Mouse (Mus musculus) heart, embryonic 14.5 days (tissue): ENCODE data around the gene Ppil2. TPM values are rescaled to one million over a fixed set of nuclear protein-coding genes. Genes with fewer than 3 reads are reported as not detected.
A peak's percentile ranks its signal among the peaks of the same experiment; 100 is the strongest.

Source experiments
- ATAC-seq: fragments of 200-750 bp; cut with Nextera tagmentation; 2 replicates; pipeline ENCODE4 v1.8.0; 2017; ENCODE audit warnings: low read depth, moderate TSS enrichment; ENCODE audit not compliant: insufficient number of reproducible peaks, insufficient read depth, low FRiP score
- H3K27ac ChIP-seq, 2 experiments: fragments of 200-500 bp in 1 of 2; fragments of 300-500 bp in 1 of 2; sonication (generic) in 1 of 2; replicated peaks in 1 of 2; 2 replicates each; pipeline ENCODE4 v1.5.1; 2012 to 2014; ENCODE audit warnings: low read depth in 2 of 2, low read length in 2 of 2, control low read depth in 1 of 2, mild to moderate bottlenecking in 1 of 2, mixed read lengths in 1 of 2; ENCODE audit not compliant: control insufficient read depth in 1 of 2, insufficient read depth in 1 of 2
- H3K27me3 ChIP-seq: fragments of 300-500 bp; sonication (generic); 2 replicates; pipeline ENCODE4 v1.6.1; 2014; ENCODE audit warnings: mild to moderate bottlenecking, low read length, control low read depth; ENCODE audit not compliant: control insufficient read depth, insufficient read depth
- H3K36me3 ChIP-seq: fragments of 300-500 bp; sonication (generic); 2 replicates; pipeline ENCODE4 v1.6.1; 2014; ENCODE audit warnings: mild to moderate bottlenecking, control low read depth, low read length, mixed read lengths; ENCODE audit not compliant: control insufficient read depth, insufficient read depth
- H3K4me1 ChIP-seq, 2 experiments: fragments of 200-500 bp in 1 of 2; fragments of 300-500 bp in 1 of 2; sonication (generic) in 1 of 2; 2 replicates each; pipeline ENCODE4 v1.6.1; 2012 to 2014; ENCODE audit warnings: low read length in 2 of 2, control low read depth in 1 of 2, mixed read lengths in 1 of 2; ENCODE audit not compliant: control insufficient read depth in 2 of 2, insufficient read depth in 2 of 2
- H3K4me2 ChIP-seq: fragments of 300-500 bp; sonication (generic); 2 replicates; pipeline ENCODE4 v1.6.1; 2014; ENCODE audit warnings: mild to moderate bottlenecking, low read length
- H3K4me3 ChIP-seq, 2 experiments: fragments of 200-500 bp in 1 of 2; fragments of 300-500 bp in 1 of 2; sonication (generic) in 1 of 2; 2 replicates each; pipeline ENCODE4 v1.5.1; 2012 to 2014; ENCODE audit warnings: low read length in 2 of 2, mild to moderate bottlenecking in 2 of 2, control low read depth in 1 of 2, low read depth in 1 of 2, moderate library complexity in 1 of 2; ENCODE audit not compliant: control insufficient read depth in 1 of 2, insufficient read depth in 1 of 2
- H3K9ac ChIP-seq: fragments of 300-500 bp; sonication (generic); 2 replicates; pipeline ENCODE4 v1.6.1; 2014; ENCODE audit warnings: mild to moderate bottlenecking, low read length
- H3K9me3 ChIP-seq: fragments of 300-500 bp; sonication (generic); 2 replicates; pipeline ENCODE4 v1.6.1; 2016; ENCODE audit warnings: low read length, control low read depth; ENCODE audit not compliant: control insufficient read depth
- WGBS: fragments of 180-500 bp; shearing (Covaris S2); extraction: QIAGEN DNeasy Blood & Tissue Kit; methylation state at CpG from one replicate; pipeline ENCODE4 v1.1.7; 2014; 5-methylcytosine and 5-hydroxymethylcytosine counted together
- polyA plus RNA-seq: library from polyadenylated mRNA; unstranded; fragments of >200 nt; fragmentation: Nextera tagmentation; extraction: Ambion mirVana; gene quantifications from 2 replicates; pipeline ENCODE4 v1.2.1, GENCODE M21; 2014

Gene Ppil2
- polyA plus RNA-seq, 1 experiment from 2014 or later = 107 TPM

DNA sequence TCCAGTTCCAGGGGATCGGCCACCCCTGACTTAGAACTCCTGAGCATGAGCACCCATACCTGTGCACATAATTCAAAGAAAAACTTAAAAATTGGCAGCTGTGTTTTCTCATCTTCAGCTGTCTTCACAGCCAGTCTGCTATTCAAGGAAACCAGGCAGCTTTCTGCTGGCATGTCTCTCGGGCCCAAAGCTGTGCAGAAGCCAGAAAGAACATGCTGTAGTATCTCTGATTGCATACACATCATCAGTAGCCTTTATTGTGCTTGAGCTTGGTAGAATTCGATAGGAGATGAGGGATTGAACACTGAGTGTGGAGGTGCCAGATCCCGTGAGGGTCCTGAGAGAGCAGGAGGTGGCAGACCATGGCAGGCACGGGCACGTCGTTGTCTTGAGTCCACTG is 38.1 kb downstream of the Ppil2 start:
- WGBS = 83% methylated on average over 7 of the region's 7 CpGs
- H3K4me2 ChIP-seq = no peak overlapping the region

GRCm38 (mm10) chr16:17070716-17071115 is 40.3 kb downstream of the Ppil2 start:
- ATAC-seq = no peak
- H3K27ac ChIP-seq = no peak overlapping the region
- H3K9me3 ChIP-seq = no peaks in the 10 kb centered on the region
- H3K4me1 ChIP-seq = peaks cover 0 to 4% of the 10 kb centered on the region in 2 experiments; a peak in 2 of 4 replicates
- peak overlapping the region; percentile 83 for H3K9ac ChIP-seq
- H3K27me3 ChIP-seq = no peaks in the 10 kb centered on the region
- H3K4me2 ChIP-seq = peak overlapping the region; percentile 82
- 53% methylated on average over 6 of the region's 6 CpGs for WGBS
- peaks cover 6% of the 10 kb centered on the region; the same call in 1 of the 2 replicates for H3K36me3 ChIP-seq
- H3K4me3 ChIP-seq = peak overlapping the region in 1 of 2 experiments; percentile 74; a peak in 2 of 4 replicates

More for the DNA sequence above, 38.1 kb downstream of the Ppil2 start:
- Histone ChIP-seq H3K9ac (no peak overlapping the region), H3K4me3 (no peak overlapping the region), H3K36me3 (peaks cover 10% of the 10 kb centered on the region; the same call in 1 of the 2 replicates), H3K27ac (no peak overlapping the region), H3K9me3 (no peaks in the 10 kb centered on the region), H3K4me1 (peaks cover 0 to 6% of the 10 kb centered on the region in 2 experiments; a peak in 3 of 4 replicates), H3K27me3 (no peaks in the 10 kb centered on the region)
- no peak for ATAC-seq

DNA sequence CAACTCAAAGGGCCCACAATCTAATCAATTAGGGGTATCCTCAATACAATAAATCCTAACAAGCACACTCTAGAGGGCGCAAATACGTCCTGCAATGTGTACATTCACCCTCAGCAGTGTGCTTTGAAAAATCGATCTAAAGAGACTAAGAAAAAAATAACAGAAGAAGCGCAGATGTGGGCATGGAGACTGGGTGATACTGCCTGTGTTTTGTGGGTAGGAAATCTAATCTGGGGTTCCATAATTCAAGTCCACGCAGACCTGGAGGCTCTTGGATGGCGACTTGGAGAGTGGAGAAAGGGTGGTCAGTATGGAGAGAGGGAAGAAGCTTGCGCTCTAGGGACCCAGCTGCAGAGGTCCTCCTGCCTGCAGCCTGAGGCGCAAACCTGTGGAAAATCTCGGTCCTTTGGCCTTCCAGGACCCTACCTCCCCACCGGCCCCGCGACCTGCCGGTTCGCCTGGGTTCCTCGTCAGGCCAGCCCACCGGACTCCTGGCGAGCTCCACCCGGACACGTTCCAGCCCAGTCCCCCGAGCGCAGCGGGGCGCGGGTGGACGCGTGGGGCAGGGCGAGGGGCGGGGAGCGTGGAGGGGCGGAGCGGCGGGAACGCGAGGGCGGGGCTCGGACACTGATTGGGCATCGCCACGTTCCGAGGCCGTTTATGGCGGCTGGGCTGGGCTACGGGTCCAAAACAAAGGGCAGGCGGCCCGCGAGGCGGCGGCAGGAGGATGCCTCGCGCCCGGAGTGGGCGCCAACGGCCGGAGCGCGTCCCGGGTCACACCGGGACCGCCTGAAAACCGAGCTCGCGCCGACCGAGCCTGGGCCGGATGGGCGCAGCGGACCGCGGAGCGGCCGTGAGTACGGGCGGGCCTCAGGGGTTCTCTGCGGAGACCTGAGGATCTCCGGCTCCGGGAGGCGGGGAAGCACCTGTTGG is 41.3 kb downstream of the Ppil2 start, which contains the start of gene Ypel1:
Gene Ypel1, plus strand, starts transcription at position 186 of the 933 bp plus-strand sequence.
- Histone ChIP-seq H3K4me1 (peaks cover 0 to 4% of the 10 kb centered on the region in 2 experiments; a peak in 2 of 4 replicates), H3K9ac (peak within 1 kb of the TSS; percentile 83), H3K27me3 (no peaks in the 10 kb centered on the region), H3K4me3 (peak within 1 kb of the TSS; percentile 74 to 88), H3K9me3 (no peaks in the 10 kb centered on the region), H3K36me3 (no peaks in the 10 kb centered on the region), H3K27ac (peak within 1 kb of the TSS; percentile 67 to 76), H3K4me2 (peak within 1 kb of the TSS; percentile 82)
- WGBS = under 1% methylated on average over 76 of the region's 76 CpGs
- peak; percentile 90 for ATAC-seq

DNA sequence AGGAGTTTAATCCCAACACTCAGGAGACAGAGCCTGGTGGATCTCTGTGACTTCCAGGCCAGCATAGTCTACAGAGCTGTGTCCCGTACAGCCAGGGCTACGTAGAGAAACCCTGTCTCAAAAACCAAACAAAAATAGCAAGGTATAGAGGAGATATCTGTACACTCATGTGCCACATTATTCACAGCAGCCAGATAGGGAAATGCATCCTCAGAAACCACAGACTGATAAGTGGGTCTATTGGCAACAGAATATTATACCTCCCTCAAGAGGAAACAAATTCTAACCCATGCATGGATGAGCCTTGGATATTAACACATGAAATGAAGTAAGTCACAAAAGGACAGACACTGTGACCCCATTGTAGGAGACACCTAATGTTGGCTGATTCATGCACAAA is 43.5 kb downstream of the Ppil2 start:
- H3K9me3 ChIP-seq = no peaks in the 10 kb centered on the region
- no peak overlapping the region for H3K27ac ChIP-seq
- H3K4me1 ChIP-seq = peaks cover 0 to 4% of the 10 kb centered on the region in 2 experiments; a peak in 2 of 4 replicates
- no peak overlapping the region for H3K4me3 ChIP-seq
- 72% methylated on average over 2 of the region's 2 CpGs for WGBS
- no peaks in the 10 kb centered on the region for H3K27me3 ChIP-seq
- no peaks in the 10 kb centered on the region for H3K36me3 ChIP-seq
- no peak overlapping the region for H3K4me2 ChIP-seq
- no peak for ATAC-seq
- no peak overlapping the region for H3K9ac ChIP-seq

DNA sequence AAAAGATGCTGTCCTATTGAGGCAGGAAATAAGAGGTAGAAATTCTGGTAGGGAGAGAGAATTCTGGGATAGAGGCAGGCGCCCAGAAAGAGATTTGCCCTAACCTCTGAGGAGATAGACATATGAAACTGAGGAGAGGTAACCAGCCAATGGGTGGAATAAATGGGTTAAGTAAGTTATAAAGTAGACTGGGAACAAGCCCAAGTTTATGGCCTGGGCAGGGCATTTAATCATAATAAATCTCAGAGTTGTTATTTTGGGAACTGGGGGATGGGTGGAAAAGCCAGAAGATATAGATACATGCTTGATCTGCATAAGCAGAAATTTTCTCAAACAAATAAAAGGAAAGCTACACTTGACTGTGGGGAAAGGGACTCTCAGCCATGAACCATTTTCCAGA is 48.7 kb downstream of the Ppil2 start:
- no peaks in the 10 kb centered on the region for H3K9me3 ChIP-seq
- no peaks in the 10 kb centered on the region for H3K36me3 ChIP-seq
- no peak overlapping the region for H3K4me2 ChIP-seq
- no peak overlapping the region for H3K9ac ChIP-seq
- H3K4me1 ChIP-seq = no peaks in the 10 kb centered on the region
- no peak overlapping the region for H3K4me3 ChIP-seq
- no peaks in the 10 kb centered on the region for H3K27me3 ChIP-seq
- H3K27ac ChIP-seq = no peak overlapping the region
- 53% methylated on average over 1 of the region's 1 CpGs for WGBS
- no peak for ATAC-seq

DNA sequence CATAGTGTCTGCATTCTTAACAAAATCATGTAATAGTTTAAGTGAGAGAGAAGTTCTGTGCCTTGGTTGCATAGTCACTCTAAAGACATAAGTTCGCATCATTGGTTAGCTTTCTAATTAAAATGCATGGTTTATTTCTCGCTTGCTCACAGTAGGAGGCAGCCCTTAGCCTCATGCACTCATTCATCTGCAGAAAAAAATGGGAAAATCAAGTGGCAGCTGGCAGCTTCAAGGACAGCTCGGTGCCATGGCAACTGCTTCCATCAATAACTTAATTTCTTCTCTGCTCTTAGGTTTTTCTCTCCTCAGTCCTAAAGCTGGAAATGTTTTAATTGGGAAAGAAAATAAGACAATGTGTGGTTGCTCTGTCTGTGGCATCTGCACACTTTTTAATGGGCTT is 55.5 kb downstream of the Ppil2 start:
- Histone ChIP-seq H3K27ac (no peak overlapping the region), H3K4me2 (no peak overlapping the region), H3K9me3 (no peaks in the 10 kb centered on the region), H3K4me1 (peaks cover 2 to 4% of the 10 kb centered on the region in 2 experiments; a peak in 1 of 4 replicates), H3K27me3 (no peaks in the 10 kb centered on the region), H3K36me3 (no peaks in the 10 kb centered on the region), H3K4me3 (no peak overlapping the region), H3K9ac (no peak overlapping the region)
- WGBS = 75% methylated on average over 3 of the region's 3 CpGs
- no peak for ATAC-seq

DNA sequence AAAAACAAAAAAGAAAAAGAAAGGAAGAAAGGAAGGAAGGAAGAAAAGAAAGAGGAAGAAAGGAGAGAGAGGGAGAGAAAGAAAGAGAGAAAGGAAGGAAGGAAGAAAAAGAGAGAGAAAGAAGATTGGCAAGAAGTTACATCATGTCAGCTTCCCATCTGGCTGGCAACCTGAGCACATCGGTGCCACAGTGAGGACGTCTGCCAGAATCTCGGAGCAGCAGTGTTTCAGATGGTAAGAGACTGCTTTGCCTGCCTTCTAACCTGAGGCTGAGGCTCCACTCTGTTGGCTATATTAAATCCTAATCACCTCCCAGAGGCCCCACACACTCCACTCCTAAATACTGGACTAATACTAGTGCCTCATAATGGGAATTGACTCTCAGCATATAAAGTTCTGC is 57.2 kb downstream of the Ppil2 start:
- WGBS = 75% methylated on average over 3 of the region's 3 CpGs
- H3K9me3 ChIP-seq = no peaks in the 10 kb centered on the region
- no peaks in the 10 kb centered on the region for H3K27me3 ChIP-seq
- no peak overlapping the region for H3K4me3 ChIP-seq
- peaks cover 11% of the 10 kb centered on the region for H3K36me3 ChIP-seq
- no peak overlapping the region for H3K27ac ChIP-seq
- no peak for ATAC-seq
- H3K4me2 ChIP-seq = no peak overlapping the region
- H3K4me1 ChIP-seq = peaks cover 2 to 4% of the 10 kb centered on the region in 2 experiments; a peak in 1 of 4 replicates
- H3K9ac ChIP-seq = no peak overlapping the region
